Mouse (Mus musculus): ENCODE results near the gene Spred3. TPM values are rescaled to one million over a fixed set of nuclear protein-coding genes. Genes with fewer than 3 reads are reported as not detected.

Gene Spred3
- polyA plus RNA-seq, 2 experiments: 0.08 to 0.38 TPM

DNA sequence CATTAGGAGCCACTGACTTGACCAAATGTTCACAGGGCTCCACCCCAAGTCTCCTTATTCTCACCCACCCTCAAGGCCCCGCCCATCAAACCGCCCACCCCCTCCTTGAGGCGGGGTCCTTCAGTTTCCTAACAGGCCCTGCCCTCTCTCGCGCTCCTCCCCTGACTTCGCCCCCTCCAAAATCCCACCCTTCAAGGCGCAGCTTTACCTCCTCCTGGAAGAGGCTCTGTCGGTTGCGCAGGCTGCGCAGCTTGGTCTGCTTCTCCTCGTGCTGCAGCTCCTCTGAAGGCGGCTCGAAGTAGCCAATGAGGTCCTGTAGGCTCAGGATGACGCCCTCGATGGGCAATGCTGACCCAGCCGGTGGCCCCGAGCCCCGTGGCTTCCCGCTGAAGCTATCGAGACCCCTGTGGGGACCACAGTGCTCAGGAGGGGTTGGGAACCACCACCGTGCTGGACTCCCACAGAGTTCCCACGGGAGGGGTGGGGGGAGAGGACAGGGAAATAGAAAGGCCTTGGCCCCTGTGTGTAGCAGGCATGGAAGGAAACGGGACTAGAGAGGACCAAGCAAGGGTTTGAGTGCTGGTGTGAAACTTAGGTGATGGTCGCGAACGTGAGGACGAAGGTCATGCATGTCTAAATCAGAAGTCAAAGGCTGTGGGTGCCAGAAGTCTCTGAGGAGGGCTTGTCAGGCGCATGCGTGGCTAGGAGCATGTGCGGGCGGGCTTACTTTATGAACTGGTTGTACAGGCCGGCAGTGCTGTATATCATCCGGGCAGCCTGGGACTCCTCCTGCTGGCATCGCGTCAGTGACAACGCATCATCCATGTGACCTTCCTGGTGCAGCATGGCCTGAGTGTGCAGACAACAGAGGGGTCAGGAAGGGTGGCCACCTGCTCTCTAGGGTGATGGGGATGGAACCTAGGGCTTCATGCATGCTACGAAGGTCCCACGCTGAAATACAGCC, 60.9 kb downstream of the Spred3 start:
- Histone ChIP-seq H3K9me3 (ENCODE audit: control insufficient read depth, low read length) (no peaks in the 10 kb centered on the region), H3K9ac (replicated peaks) (no peak overlapping the region), H3K27ac (no peak overlapping the region), H3K4me1 (replicated peaks; ENCODE audit: control insufficient read depth in 2 of 2, insufficient read depth in 2 of 2, low read length in 1 of 2) (no peaks in the 10 kb centered on the region), H3K27me3 (ENCODE audit: control insufficient read depth, insufficient read depth, low read length) (no peaks in the 10 kb centered on the region), H3K36me3 (replicated peaks; ENCODE audit: control insufficient read depth, insufficient read depth, low read depth) (no peaks in the 10 kb centered on the region), H3K4me2 (ENCODE audit: low read depth) (no peak overlapping the region), H3K4me3 (ENCODE audit: insufficient read depth in 1 of 2, low read depth in 2 of 2, low read length in 2 of 2) (no peak overlapping the region)
- TF ChIP-seq CTCF (IDR thresholded peaks at IDR 0.05; ENCODE audit: low read depth) (no peak), EP300 (IDR thresholded peaks at IDR 0.05; ENCODE audit: low read depth) (no peak)
- no peak for ATAC-seq (ENCODE audit: insufficient read depth)
- no peak for DNase-seq (ENCODE audit: low read depth in 3 of 3, low spot score in 3 of 3)
- 34% methylated on average over 38 of the region's 38 CpGs for WGBS (ENCODE audit: insufficient replicate concordance)

Other genes starting within 250 kb of the Spred3 start
- gene Actn4, start 208.1 kb downstream of the Spred3 start, polyA plus RNA-seq (2012; rRNA removed): 80.4 and 86.2 TPM in 2 replicates
- gene Actn4, start 208.1 kb downstream of the Spred3 start, polyA plus RNA-seq (2014; fragmentation: Nextera tagmentation; extraction: Ambion mirVana): 94.5 and 105 TPM in 2 replicates
- 281 and 283 TPM in 2 replicates for gene Eif3k, start 188.5 kb downstream of the Spred3 start, polyA plus RNA-seq (2012; rRNA removed)
- 283 and 288 TPM in 2 replicates for gene Eif3k, start 188.5 kb downstream of the Spred3 start, polyA plus RNA-seq (2014; fragmentation: Nextera tagmentation; extraction: Ambion mirVana)
- 16.7 and 17.3 TPM in 2 replicates for gene Map4k1, start 188.4 kb downstream of the Spred3 start, polyA plus RNA-seq (2012; rRNA removed)
- 24.9 and 27.4 TPM in 2 replicates for gene Map4k1, start 188.4 kb downstream of the Spred3 start, polyA plus RNA-seq (2014; fragmentation: Nextera tagmentation; extraction: Ambion mirVana)
- gene Ryr1, start 45.2 kb downstream of the Spred3 start, polyA plus RNA-seq (2012; rRNA removed): 0.06 and 0.15 TPM in 2 replicates
- 0.06 and 0.08 TPM in 2 replicates for gene Ryr1, start 45.2 kb downstream of the Spred3 start, polyA plus RNA-seq (2014; fragmentation: Nextera tagmentation; extraction: Ambion mirVana)
- gene Rasgrp4, start 35.6 kb downstream of the Spred3 start, polyA plus RNA-seq (2012; rRNA removed): 0.88 and 0.96 TPM in 2 replicates
- 0.04 and 0.39 TPM in 2 replicates for gene Rasgrp4, start 35.6 kb downstream of the Spred3 start, polyA plus RNA-seq (2014; fragmentation: Nextera tagmentation; extraction: Ambion mirVana)
- gene Fam98c, start 14.2 kb downstream of the Spred3 start, polyA plus RNA-seq (2012; rRNA removed): 5.1 and 5.8 TPM in 2 replicates
- 4.6 and 4.7 TPM in 2 replicates for gene Fam98c, start 14.2 kb downstream of the Spred3 start, polyA plus RNA-seq (2014; fragmentation: Nextera tagmentation; extraction: Ambion mirVana)
- gene Ggn, start 201 bp downstream of the Spred3 start, polyA plus RNA-seq (2012; rRNA removed): 0.03 and 0.04 TPM in 2 replicates
- gene Ggn, start 201 bp downstream of the Spred3 start, polyA plus RNA-seq (2014; fragmentation: Nextera tagmentation; extraction: Ambion mirVana): not detected in 2 replicates
- 86.0 and 86.2 TPM in 2 replicates for gene Psmd8, start 10.3 kb upstream of the Spred3 start, polyA plus RNA-seq (2012; rRNA removed)
- 130 and 131 TPM in 2 replicates for gene Psmd8, start 10.3 kb upstream of the Spred3 start, polyA plus RNA-seq (2014; fragmentation: Nextera tagmentation; extraction: Ambion mirVana)
- 0.32 and 0.45 TPM in 2 replicates for gene Catsperg1, start 43.6 kb upstream of the Spred3 start, polyA plus RNA-seq (2012; rRNA removed)
- gene Catsperg1, start 43.6 kb upstream of the Spred3 start, polyA plus RNA-seq (2014; fragmentation: Nextera tagmentation; extraction: Ambion mirVana): 0.11 TPM in 1 of 2 replicates, not detected in the other
- gene Kcnk6, start 62.1 kb upstream of the Spred3 start, polyA plus RNA-seq (2012; rRNA removed): 2.4 TPM in 2 replicates
- 0.55 and 0.82 TPM in 2 replicates for gene Kcnk6, start 62.1 kb upstream of the Spred3 start, polyA plus RNA-seq (2014; fragmentation: Nextera tagmentation; extraction: Ambion mirVana)
- gene Yif1b, start 67.9 kb upstream of the Spred3 start, polyA plus RNA-seq (2012; rRNA removed): 24.4 and 29.4 TPM in 2 replicates
- gene Yif1b, start 67.9 kb upstream of the Spred3 start, polyA plus RNA-seq (2014; fragmentation: Nextera tagmentation; extraction: Ambion mirVana): 41.6 and 44.5 TPM in 2 replicates
- gene 2200002D01Rik, start 78.1 kb upstream of the Spred3 start, polyA plus RNA-seq (2012; rRNA removed): 0.39 and 1.3 TPM in 2 replicates
- gene 2200002D01Rik, start 78.1 kb upstream of the Spred3 start, polyA plus RNA-seq (2014; fragmentation: Nextera tagmentation; extraction: Ambion mirVana): 2.6 and 4.8 TPM in 2 replicates
- gene Spint2, start 111.5 kb upstream of the Spred3 start, polyA plus RNA-seq (2012; rRNA removed): 14.6 and 15.6 TPM in 2 replicates
- 22.3 and 23.6 TPM in 2 replicates for gene Spint2, start 111.5 kb upstream of the Spred3 start, polyA plus RNA-seq (2014; fragmentation: Nextera tagmentation; extraction: Ambion mirVana)
- 1.5 and 2.5 TPM in 2 replicates for gene Ppp1r14a, start 118.9 kb upstream of the Spred3 start, polyA plus RNA-seq (2012; rRNA removed)
- 2.3 TPM in 2 replicates for gene Ppp1r14a, start 118.9 kb upstream of the Spred3 start, polyA plus RNA-seq (2014; fragmentation: Nextera tagmentation; extraction: Ambion mirVana)
- 0.81 TPM in 2 replicates for gene Dpf1, start 133.5 kb upstream of the Spred3 start, polyA plus RNA-seq (2012; rRNA removed)
- 1.0 and 2.1 TPM in 2 replicates for gene Dpf1, start 133.5 kb upstream of the Spred3 start, polyA plus RNA-seq (2014; fragmentation: Nextera tagmentation; extraction: Ambion mirVana)